Mouse (Mus musculus) adrenal gland, postnatal 10 days (tissue): ENCODE results near the gene Fam107b. TPM values are rescaled to one million over a fixed set of nuclear protein-coding genes. Genes with fewer than 3 reads are reported as not detected.
A peak's percentile ranks its signal among the peaks of the same experiment; 100 is the strongest.

Experiments
- DNase-seq: peaks from one replicate; pipeline ENCODE4 v3.0.0; 2021; ENCODE audit warnings: mixed read lengths
- total RNA-seq, 2 experiments: library from RNA; stranded (reverse); gene quantifications; 2 replicates each; pipeline ENCODE4 v1.2.3; 2021

Fam107b gene
- total RNA-seq, 2 experiments from 2014 or later: 22.9 to 36.9 TPM

DNA sequence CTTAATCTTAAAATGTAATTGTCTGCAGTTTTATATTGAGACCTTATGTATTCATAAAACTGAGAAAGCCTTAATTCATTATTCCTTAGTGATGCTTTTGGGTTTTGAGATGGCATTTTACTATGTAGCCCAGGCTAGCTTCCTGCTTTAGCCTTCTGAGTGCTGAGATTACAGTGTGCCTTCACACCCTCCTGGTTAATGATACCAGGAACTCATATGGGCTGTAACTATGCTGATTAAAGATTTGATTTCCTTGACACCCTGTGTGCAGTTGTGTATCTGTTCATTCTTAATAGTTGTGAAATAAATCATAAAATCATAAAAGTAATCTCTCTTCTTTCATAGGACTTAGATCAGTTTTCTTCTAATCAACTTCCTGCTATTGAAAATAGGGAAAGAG, 205.8 kb downstream of the Fam107b start:
- no peak for DNase-seq

DNA sequence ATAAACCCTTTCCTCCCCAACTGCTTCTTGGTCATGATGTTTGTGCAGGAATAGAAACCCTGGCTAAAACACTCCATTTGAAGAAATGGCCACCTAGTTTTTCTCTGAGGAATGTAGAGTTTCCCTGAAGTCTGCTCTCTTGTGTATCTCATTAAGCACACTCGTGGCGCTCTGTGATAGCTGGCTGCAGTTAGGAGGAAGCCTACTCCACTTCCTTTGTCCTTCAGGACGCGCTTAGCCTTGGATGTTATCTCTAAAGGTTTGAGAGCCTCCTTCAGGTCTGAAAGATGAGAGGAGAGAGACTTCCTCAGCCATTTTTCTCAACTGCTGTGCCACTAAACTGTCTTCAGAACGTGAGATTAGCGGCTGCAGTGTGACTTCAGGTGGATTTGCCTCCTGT, 207.4 kb downstream of the Fam107b start:
- DNase-seq: no peak

DNA sequence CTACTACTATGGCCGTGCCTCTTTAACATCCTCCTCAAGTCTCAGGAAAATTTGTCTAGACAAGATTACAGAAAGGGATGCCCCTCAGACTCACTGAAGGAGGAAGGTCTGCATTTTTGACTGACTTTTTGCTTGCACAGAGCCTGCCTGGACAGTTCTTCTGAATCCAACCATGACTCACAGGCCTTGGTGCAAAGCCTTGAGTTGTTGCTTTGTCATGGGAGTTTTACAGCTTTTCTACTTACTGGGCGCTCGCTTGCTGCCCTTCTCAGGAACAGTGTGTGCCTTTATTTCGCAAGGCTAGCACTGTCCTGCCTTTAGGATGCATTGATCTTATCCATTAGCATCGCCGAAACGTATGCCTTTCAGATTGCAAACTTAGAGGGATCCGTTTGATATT, 215.3 kb downstream of the Fam107b start:
- peak; percentile 59 for DNase-seq

DNA sequence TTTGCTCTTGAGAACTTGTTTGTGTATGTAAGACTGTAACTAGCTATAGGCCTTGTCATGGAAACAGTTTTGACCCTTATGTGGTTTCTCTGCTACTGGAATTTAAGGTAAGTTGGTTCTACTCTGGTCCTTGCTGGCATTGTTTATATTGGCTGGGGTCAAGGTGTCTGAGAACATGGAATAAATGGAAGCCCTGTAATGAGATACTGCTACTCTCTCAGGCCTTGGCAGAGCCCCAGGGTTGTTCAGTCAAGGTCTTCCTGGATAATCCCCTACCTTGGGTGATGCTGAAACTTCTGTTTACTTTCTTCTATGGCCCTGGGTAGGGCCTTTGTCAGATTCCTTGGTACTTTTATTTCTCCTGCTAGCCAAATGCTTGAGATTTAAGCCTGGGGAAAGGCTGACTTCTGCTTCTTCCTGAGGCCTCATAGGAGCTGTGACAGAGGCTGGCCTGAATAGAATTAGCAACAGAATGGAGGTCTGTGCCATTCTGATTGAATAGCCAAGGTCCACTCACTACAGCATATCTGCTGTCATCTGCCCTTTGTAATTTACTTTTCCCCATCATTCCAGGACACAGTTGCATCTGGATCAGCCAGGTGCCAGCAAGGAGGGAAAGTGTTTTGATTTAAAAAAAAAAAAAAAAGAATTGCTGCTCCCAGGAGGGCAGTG, 217.6 kb downstream of the Fam107b start:
- DNase-seq: peak; percentile 65

DNA sequence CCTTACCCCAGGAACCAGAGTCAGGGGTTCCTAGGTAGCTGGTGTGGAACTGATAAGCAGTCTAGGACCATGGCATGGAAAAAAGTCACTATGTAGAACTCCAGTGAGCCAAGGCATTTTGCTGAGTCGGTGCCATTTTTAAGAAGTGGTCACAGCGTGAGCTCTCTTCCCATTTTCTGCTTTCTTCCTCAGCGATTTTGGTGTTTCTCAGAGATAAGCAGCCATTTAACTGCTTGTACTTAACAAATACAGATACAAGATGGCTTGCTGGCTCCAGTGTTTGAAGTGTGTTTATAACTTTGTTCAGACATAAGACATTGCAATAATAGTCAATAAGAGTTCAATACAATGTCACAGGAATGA, 218.1 kb downstream of the Fam107b start:
- DNase-seq: no peak

DNA sequence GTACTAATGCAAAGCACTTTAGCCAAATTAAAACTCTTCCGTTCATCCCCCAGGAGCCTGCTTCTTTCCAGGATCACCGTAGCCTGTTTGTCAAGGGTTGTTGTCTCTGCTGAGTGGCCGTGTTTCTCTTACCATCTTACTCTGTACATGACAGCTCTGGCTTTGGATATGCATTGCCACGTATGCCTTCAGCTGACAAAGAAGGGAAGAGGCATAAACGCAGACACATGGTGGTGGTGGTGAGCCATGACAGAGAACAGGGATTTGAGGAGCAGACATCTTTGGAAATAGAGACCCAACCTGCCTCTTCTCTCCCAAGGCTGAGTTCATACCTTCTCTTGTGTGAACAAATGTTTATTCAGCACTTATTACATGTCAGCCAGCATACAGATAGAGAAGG, 226.3 kb downstream of the Fam107b start:
- DNase-seq: no peak

DNA sequence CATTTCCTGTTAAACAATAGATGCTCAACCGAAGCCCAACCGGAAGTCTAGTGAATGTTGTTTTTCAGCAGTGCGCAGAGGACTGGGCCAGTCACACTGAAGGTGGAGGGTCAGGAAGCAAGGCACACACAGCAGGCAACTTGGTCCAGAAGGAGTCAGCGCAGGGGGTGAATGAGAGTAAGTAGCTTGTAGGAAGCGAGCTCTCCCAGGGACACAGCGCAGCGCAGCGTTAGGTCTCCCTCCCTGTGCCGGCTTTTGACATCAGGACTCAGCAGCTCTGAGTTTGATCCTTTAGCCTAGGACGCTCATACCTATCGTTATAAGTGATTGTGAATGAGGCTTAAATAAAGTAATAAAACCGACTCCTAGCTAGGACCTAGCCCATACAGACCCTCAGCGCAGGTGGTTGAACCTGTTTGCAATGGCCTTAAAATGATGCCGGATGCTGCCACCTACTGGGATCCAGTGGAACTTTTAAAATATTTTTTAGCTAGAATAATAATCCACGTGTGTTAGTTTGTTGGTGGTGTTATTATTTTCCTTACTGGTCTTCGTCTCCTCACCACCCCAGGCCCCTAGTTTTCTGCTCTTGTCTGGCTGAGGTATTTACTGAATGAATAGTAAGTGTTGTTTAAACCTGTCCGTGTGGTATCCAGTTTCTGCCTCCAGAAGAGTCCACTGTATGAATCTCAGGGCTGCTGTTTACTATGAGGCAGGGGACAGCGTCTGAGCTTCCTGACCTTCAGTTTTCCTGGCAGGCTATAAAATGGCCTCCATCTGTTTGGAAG, 229.7 kb downstream of the Fam107b start:
- DNase-seq: peak; percentile 52

DNA sequence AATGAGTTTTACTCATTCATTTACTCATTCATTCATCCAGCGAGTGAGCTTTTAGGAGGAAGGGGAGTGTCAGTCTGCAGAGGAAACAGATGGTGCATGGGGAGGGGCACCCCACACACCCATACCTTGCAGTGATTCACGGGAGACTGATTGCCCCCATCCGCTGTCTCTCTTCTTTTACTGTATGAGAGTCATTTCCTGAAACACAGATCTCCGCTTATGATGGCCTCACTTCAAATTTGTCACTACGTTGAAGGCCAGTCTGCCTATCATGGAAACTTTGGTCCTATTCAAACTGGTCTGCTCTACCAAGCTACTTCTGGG, 230.2 kb downstream of the Fam107b start:
- no peak for DNase-seq

DNA sequence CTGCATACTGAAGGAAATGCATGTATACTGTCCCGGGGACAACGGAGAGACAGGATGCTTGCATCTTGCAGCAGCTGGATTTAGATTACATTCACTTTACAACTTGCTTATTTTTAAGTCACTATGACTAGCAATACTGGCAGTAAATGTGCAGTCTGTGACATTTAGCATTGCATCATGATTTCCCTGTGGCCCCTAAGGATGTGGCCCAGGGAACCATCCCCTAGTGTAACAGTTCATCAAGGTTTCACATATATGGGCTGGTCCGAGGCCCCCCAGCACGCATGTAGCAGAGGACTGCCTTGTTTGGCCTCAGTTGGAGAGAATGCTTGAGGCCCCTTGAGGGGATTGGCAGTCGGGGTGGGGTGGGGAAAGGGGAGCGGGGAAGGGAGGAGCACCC, 235.5 kb downstream of the Fam107b start:
- DNase-seq: no peak

DNA sequence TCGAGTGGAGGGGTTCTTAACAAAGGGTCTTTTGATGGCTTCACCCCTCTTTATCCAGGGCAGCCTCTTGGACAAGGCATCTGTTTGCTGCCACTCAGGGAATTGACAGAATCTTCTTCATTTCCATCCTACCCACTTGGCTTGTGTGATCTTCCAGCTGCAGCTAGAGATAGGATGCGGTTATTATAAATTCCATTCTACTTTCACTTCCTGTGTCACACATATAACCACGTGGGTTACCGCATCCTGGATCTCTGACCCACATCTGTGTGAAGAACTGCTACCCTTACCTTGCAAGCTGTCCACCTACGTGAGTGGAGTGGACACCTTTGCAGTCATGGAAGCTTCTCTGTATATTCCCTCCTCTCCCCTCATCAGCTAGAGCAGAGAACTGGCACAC, 240.0 kb downstream of the Fam107b start:
- DNase-seq: no peak

DNA sequence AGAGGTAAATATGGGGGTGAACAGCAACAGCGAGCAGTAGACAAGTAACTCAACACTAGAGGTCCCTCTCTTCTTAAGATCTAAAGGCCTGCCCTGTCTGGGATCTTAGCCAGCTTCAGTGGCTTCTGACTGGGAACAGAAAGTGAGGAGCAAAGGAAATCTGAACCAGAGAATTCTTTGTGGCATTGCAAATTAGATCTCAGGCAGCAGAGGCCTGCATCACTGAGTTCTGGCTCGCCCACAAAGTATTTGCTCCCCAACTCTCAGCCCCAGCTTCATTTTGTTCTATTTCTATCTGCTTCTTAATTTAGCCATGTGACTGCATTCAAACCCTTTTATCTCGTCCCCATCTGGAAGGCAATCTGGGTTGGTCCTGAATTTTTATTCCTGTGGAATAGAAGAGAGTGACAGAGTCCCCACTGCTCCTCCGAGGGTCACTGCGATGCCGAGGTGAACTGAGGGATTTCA, 245.9 kb downstream of the Fam107b start:
- DNase-seq: peak; percentile 51

DNA sequence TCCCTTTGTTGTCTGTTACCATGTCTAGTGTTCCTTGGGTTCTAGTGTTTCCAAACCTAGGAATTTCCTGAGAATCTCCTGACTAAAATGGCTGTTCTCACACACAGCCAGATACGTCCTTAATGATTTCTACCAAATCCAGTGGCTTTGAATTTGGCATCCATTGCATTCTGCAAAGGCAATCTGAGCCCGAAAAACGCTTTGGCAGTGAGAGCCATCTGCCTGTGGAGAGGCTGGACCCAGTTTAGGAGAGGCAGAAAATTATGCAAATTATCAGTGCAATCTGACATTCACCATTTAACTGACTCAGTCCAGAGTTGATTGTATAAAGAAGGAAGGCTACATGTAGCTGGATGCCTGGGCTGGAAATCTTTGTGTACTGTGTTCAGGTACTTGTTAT, 247.3 kb downstream of the Fam107b start:
- no peak for DNase-seq

DNA sequence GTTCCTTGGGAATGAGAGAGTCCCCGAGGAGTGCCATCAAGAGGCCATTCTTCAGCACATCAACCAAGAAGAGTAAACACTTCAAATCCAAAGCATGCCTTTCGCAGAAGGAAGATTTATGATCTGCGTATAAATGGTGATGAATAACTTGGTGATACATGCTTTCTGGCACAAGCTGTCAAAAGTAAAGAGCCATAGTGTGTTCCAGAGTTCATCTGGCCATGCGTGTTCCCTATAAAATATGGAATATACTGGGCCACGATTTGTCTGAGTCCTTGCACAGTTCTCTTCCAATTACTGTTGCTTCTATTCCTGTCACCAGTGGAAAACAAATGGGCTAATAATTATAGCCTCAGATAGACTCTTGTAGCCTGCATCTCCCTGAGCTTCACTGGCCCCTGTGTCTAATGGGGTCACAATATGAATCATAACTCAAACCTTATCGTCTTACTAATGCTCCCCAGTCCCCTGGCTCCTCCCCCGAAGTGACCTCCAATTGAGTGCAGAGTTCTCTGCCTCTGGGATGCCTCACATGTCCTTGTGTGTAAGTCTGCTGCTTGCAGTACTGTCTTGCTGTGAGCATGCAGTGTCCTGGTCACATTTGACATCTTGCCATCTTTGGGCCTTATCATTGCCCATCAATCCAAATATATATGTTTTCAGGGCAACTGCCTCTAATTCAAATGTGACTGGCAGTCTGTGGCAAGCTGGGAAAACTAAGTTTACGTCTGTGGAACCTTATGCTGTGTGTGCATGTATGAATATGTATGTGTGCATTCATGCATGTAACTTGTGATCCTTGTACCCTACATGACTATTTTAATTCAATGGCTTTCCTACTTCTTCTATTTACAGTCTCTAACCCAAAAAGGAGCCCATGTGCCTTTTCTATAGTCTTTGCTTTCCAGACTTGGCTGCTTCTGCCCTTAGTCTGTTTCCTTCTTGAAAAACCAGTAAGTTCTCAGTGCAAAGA, 252.5 kb downstream of the Fam107b start:
- peak; percentile 42 for DNase-seq

Other genes starting within 250 kb of the Fam107b start
- gene Rpp38, start 237.8 kb upstream of the Fam107b start, total RNA-seq: 10 to 100 TPM in 1 of 2 experiments, 1 to 10 TPM in 1; 9.6 to 16.8 TPM
- under 1 TPM in 1 of 2 experiments, not detected in 1; 0.64 TPM for gene Acbd7, start 234.3 kb upstream of the Fam107b start, total RNA-seq
- gene Olah, start 173.3 kb upstream of the Fam107b start, total RNA-seq: under 1 TPM in 1 of 2 experiments, not detected in 1; 0.24 TPM
- under 1 TPM; 0.73 to 0.99 TPM for gene Meig1, start 147.8 kb upstream of the Fam107b start, total RNA-seq
- 1 to 10 TPM; 6.1 to 8.7 TPM for gene Dclre1c, start 146.4 kb upstream of the Fam107b start, total RNA-seq
- 1 to 10 TPM; 1.8 to 2.4 TPM for gene Suv39h2, start 95.5 kb upstream of the Fam107b start, total RNA-seq
- 1 to 10 TPM; 2.3 to 4.0 TPM for gene Gm45902, start 57.7 kb upstream of the Fam107b start, total RNA-seq
- gene Hspa14, start 57.7 kb upstream of the Fam107b start, total RNA-seq: 10 to 100 TPM; 38.9 to 50.3 TPM
- 1 to 10 TPM; 2.3 to 3.3 TPM for gene Cdnf, start 57.5 kb upstream of the Fam107b start, total RNA-seq